Mouse (Mus musculus): ENCODE measurements around the gene Krtap29-1.

DNA sequence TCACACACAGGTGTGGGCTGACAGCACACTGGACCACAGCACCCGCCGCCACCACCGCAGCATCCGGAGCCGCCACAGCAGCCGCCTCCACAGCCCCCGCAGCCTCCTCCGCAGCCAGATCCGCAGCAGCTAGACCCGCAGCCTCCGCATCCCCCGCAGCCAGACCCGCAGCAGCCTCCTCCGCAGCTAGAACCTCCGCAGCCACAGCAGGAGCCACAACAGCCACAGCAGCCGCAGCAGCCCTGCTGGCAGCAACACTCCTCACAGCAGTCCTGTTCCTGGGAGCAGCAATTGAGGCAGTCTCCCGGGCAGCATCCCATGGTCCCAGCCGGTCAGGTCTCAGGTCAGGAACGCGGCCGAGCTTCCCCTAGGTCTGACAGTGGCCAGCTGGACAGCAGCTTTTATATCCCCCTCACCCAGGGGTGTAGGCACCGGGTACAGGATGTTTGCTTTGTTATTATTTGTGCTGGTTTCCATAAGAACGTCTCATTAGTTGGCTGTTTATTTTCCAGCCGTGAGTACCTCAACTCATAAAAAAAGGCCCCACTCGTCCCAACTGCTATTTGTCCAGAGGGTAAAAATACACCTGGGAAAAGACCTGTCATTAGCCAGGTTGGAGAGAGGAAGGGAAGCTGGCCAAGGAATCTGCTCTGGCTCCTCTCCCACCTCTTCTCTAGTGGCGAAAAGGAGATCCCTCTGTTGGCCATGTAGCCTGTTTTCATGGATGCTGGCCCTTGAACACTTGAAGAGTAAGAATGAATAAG, 14.9 kb upstream of the Krtap29-1 start, which contains the start of gene Krtap17-1:
- TF ChIP-seq EP300 (IDR thresholded peaks at IDR 0.05; ENCODE audit: insufficient read depth, low read depth, low read length) (no peak), POLR2A (IDR thresholded peaks at IDR 0.05; ENCODE audit: insufficient read depth, low read length) (no peak)

Measured in ES-Bruce4 (cell line).